11 mouse cellular contexts compared by ENCODE assay signal in genomic region chr16:21358313-21358920, GRCm38 (mm10).
DNase-seq lines count a peak whose midpoint lies in the region; ATAC-seq and TF ChIP-seq lines count a peak whose summit lies in the region.
"Had no signal": no experiment of that assay in that cellular context is flagged by ENCODE, and none has a peak within 500 bp of the region (broad histone marks: within the 10 kb centered on the region; RNA-seq: fewer than 3 reads in every experiment).

No protein-coding gene starts in this region.

- no peak for ATAC-seq in midbrain, embryonic 14.5 days (ENCODE audit: low FRiP score, low TSS enrichment)
- ATAC-seq in midbrain, postnatal 0 days (ENCODE audit: low FRiP score): no peak
- ATAC-seq in stomach, embryonic 14.5 days (ENCODE audit: insufficient number of reproducible peaks, insufficient read depth, low FRiP score, low read depth): 0 out of 2 replicates have a peak, but pooled peaks have one; percentile 5
- ATAC-seq: activated CD4-positive, CD25-positive, alpha-beta regulatory T cell, adult 4 months had no signal

- intact Hi-C loops in left cerebral cortex, postnatal 14 days (cut with DNase I): no loop called here

- H3K27ac ChIP-seq in midbrain, embryonic 14.5 days (replicated peaks; ENCODE audit: low read depth, low read length): no peak overlapping the region
- H3K27ac ChIP-seq in midbrain, postnatal 0 days (ENCODE audit: low read depth, low read length): no peak overlapping the region
- no peak overlapping the region for H3K27ac ChIP-seq in stomach, embryonic 14.5 days (ENCODE audit: low read length)
- H3K27ac ChIP-seq: kidney, embryonic 15.5 days; lung, embryonic 15.5 days had no signal

- no peak overlapping the region for H3K9ac ChIP-seq in midbrain, embryonic 14.5 days (replicated peaks; ENCODE audit: low read length)
- H3K9ac ChIP-seq in midbrain, postnatal 0 days (replicated peaks; ENCODE audit: low read length, poor library complexity, severe bottlenecking): no peak overlapping the region
- H3K9ac ChIP-seq in stomach, embryonic 14.5 days (replicated peaks; ENCODE audit: low read depth, low read length): no peak overlapping the region
- H3K9ac ChIP-seq: kidney, embryonic 15.5 days; lung, embryonic 15.5 days had no signal

- DNase-seq in midbrain, embryonic 14.5 days: peak; percentile 42
- DNase-seq in midbrain, postnatal 0 days (ENCODE audit: low spot score): no peak
- peak; percentile 48 for DNase-seq in c-Kit-negative CD71-positive TER-119-positive erythroid progenitor cells, embryonic 14.5 days (ENCODE audit: low read depth, low spot score)
- DNase-seq in left cerebral cortex, postnatal 14 days (ENCODE audit: low spot score in 2 of 2): peak; percentile 73 to 78
- DNase-seq in gastrocnemius, adult 18-20 months (ENCODE audit: low spot score): no peak
- no peak for DNase-seq in thymus, postnatal 10 days (ENCODE audit: low spot score in 2 of 2)
- DNase-seq: thymus, adult 2 months had no signal

- H3K9me3 ChIP-seq in midbrain, embryonic 14.5 days (ENCODE audit: control insufficient read depth, low read length): no peaks in the 10 kb centered on the region
- no peaks in the 10 kb centered on the region for H3K9me3 ChIP-seq in midbrain, postnatal 0 days (ENCODE audit: low read length)
- H3K9me3 ChIP-seq in stomach, embryonic 14.5 days (ENCODE audit: control insufficient read depth, low read depth, low read length): no peaks in the 10 kb centered on the region
- H3K9me3 ChIP-seq: kidney, embryonic 15.5 days; lung, embryonic 15.5 days had no signal

- no peaks in the 10 kb centered on the region for H3K36me3 ChIP-seq in midbrain, embryonic 14.5 days (ENCODE audit: control insufficient read depth, insufficient read depth, low read length)
- no peaks in the 10 kb centered on the region for H3K36me3 ChIP-seq in midbrain, postnatal 0 days (ENCODE audit: insufficient read depth, low read length)
- no peaks in the 10 kb centered on the region for H3K36me3 ChIP-seq in stomach, embryonic 14.5 days (ENCODE audit: control insufficient read depth, insufficient read depth, low read length)
- H3K36me3 ChIP-seq: kidney, embryonic 15.5 days; lung, embryonic 15.5 days had no signal

- no peak for TF ChIP-seq CTCF in midbrain, postnatal 0 days (IDR thresholded peaks at IDR 0.05)

- no peaks in the 10 kb centered on the region for H3K27me3 ChIP-seq in midbrain, embryonic 14.5 days (ENCODE audit: control insufficient read depth, insufficient read depth, low read length)
- no peaks in the 10 kb centered on the region for H3K27me3 ChIP-seq in midbrain, postnatal 0 days (ENCODE audit: insufficient read depth, low read length)
- no peaks in the 10 kb centered on the region for H3K27me3 ChIP-seq in stomach, embryonic 14.5 days (ENCODE audit: control insufficient read depth, insufficient read depth, low read length)
- H3K27me3 ChIP-seq: lung, embryonic 15.5 days had no signal

- H3K4me3 ChIP-seq in midbrain, embryonic 14.5 days (replicated peaks; ENCODE audit: low read depth, low read length): no peak overlapping the region
- no peak overlapping the region for H3K4me3 ChIP-seq in midbrain, postnatal 0 days (ENCODE audit: low read depth, low read length)
- no peak overlapping the region for H3K4me3 ChIP-seq in stomach, embryonic 14.5 days (ENCODE audit: low read depth, low read length)
- H3K4me3 ChIP-seq: kidney, embryonic 15.5 days; lung, embryonic 15.5 days had no signal

- 56% methylated on average over 12 of the region's 12 CpGs for WGBS in midbrain, embryonic 14.5 days
- WGBS in midbrain, postnatal 0 days: 41% methylated on average over 12 of the region's 12 CpGs
- WGBS in stomach, embryonic 14.5 days: 37% methylated on average over 12 of the region's 12 CpGs

- peaks cover 2% of the 10 kb centered on the region; the same call in 1 of the 2 replicates for H3K4me1 ChIP-seq in midbrain, embryonic 14.5 days (ENCODE audit: control insufficient read depth, insufficient read depth, low read length)
- 0 out of 2 replicates have a peak, but pooled peaks cover under 1% of the 10 kb centered on the region for H3K4me1 ChIP-seq in midbrain, postnatal 0 days (ENCODE audit: insufficient read depth, low read length)
- H3K4me1 ChIP-seq in stomach, embryonic 14.5 days (ENCODE audit: control insufficient read depth, insufficient read depth, low read length): peaks cover 21% of the 10 kb centered on the region; the same call in 1 of the 2 replicates

- no peak overlapping the region for H3K4me2 ChIP-seq in midbrain, embryonic 14.5 days (ENCODE audit: low read length)
- no peak overlapping the region for H3K4me2 ChIP-seq in midbrain, postnatal 0 days (ENCODE audit: low read depth, low read length, poor library complexity, severe bottlenecking)
- no peak overlapping the region for H3K4me2 ChIP-seq in stomach, embryonic 14.5 days (replicated peaks; ENCODE audit: low read depth, low read length)
- H3K4me2 ChIP-seq: kidney, embryonic 15.5 days; lung, embryonic 15.5 days had no signal

Comparison
In these comparisons a context has a peak if more than half of its experiments do, and no peak if none do; other contexts are left out.
1. DNase-seq: peak in midbrain, embryonic 14.5 days (single experiment), c-Kit-negative CD71-positive TER-119-positive erythroid progenitor cells, embryonic 14.5 days (single experiment) and left cerebral cortex, postnatal 14 days (2 of 2); none in midbrain, postnatal 0 days (single experiment), gastrocnemius, adult 18-20 months (single experiment) and thymus, postnatal 10 days (0 of 2).